Mouse (Mus musculus): ENCODE results near the gene Gm16451. TPM values are rescaled to one million over a fixed set of nuclear protein-coding genes. Genes with fewer than 3 reads are reported as not detected.

Gene Gm16451
- not detected for polyA plus RNA-seq (2014; fragmentation: Illumina TruSeq; extraction: RNeasy Lipid Tissue Mini Kit (QIAGEN cat#74804); ENCODE audit: low read depth, low replicate concordance)

DNA sequence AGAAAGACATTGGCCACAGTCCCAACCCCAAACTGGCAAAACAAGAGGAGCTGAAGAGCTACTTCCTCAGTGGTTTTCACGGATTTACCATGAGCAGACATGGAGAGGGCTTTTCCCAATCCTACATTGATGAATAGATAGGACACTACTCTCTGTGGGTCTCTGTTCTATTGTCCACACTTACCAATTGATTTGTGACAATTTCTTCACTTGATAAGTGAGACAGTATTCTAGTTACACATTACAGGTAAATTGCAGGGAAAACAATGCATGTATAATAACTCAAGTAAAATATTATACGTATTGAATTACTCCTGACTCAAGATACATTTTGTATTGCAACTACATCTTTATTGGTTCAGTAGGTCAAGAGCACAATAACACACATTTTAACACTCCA, at the start of gene Gm16451:
Gene Gm16451 (minus strand): TSS at position 101 of the 400 bp plus-strand sequence.

GRCm38 (mm10) chr7:22163935-22164334, 45.9 kb upstream of the Gm16451 start, which contains the start of gene Vmn1r142:
Gene Vmn1r142, minus strand, starts transcription at chr7:22164035.

DNA sequence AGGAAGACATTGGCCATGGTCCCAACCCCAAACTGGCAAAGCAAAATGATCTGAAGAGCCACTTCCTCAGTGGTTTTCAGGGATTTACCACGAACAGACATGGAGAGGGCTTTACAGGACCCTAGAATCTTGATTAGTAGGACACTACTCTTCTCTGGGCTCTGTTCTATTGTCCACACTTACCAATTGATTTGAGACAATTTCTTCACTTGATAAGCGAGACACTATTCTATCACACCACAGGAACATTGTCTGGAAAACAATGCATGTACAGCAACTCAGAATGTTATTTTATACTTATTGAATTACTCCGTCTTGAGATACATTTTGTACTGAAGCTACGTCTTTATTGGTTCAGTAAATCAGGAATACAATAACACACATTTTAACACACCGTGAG, 16.6 kb upstream of the Gm16451 start, which contains the start of gene Gm10666:
Gene Gm10666 (minus strand): TSS at position 101 of the 400 bp plus-strand sequence.

GRCm38 (mm10) chr7:22068757-22069156, 49.3 kb downstream of the Gm16451 start, which contains the start of gene Vmn1r139:
Gene Vmn1r139, plus strand, starts transcription at chr7:22069057.

Other genes starting within 250 kb of the Gm16451 start
- not detected for gene Gm5891, start 197.0 kb downstream of the Gm16451 start, polyA plus RNA-seq (2014; fragmentation: Illumina TruSeq; extraction: RNeasy Lipid Tissue Mini Kit (QIAGEN cat#74804); ENCODE audit: low read depth, low replicate concordance)
- not detected for gene Vmn1r137, start 123.7 kb downstream of the Gm16451 start, polyA plus RNA-seq (2014; fragmentation: Illumina TruSeq; extraction: RNeasy Lipid Tissue Mini Kit (QIAGEN cat#74804); ENCODE audit: low read depth, low replicate concordance)
- not detected for gene Vmn1r138, start 89.3 kb downstream of the Gm16451 start, polyA plus RNA-seq (2014; fragmentation: Illumina TruSeq; extraction: RNeasy Lipid Tissue Mini Kit (QIAGEN cat#74804); ENCODE audit: low read depth, low replicate concordance)
- not detected for gene Gm6176, start 61.9 kb downstream of the Gm16451 start, polyA plus RNA-seq (2014; fragmentation: Illumina TruSeq; extraction: RNeasy Lipid Tissue Mini Kit (QIAGEN cat#74804); ENCODE audit: low read depth, low replicate concordance)
- not detected for gene Vmn1r139, start 49.2 kb downstream of the Gm16451 start, polyA plus RNA-seq (2014; fragmentation: Illumina TruSeq; extraction: RNeasy Lipid Tissue Mini Kit (QIAGEN cat#74804); ENCODE audit: low read depth, low replicate concordance)
- gene Gm10666, start 16.5 kb upstream of the Gm16451 start, polyA plus RNA-seq (2014; fragmentation: Illumina TruSeq; extraction: RNeasy Lipid Tissue Mini Kit (QIAGEN cat#74804); ENCODE audit: low read depth, low replicate concordance) = not detected
- not detected for gene Vmn1r142, start 45.8 kb upstream of the Gm16451 start, polyA plus RNA-seq (2014; fragmentation: Illumina TruSeq; extraction: RNeasy Lipid Tissue Mini Kit (QIAGEN cat#74804); ENCODE audit: low read depth, low replicate concordance)
- not detected for gene Vmn1r143, start 71.1 kb upstream of the Gm16451 start, polyA plus RNA-seq (2014; fragmentation: Illumina TruSeq; extraction: RNeasy Lipid Tissue Mini Kit (QIAGEN cat#74804); ENCODE audit: low read depth, low replicate concordance)
- not detected for gene Gm8653, start 83.0 kb upstream of the Gm16451 start, polyA plus RNA-seq (2014; fragmentation: Illumina TruSeq; extraction: RNeasy Lipid Tissue Mini Kit (QIAGEN cat#74804); ENCODE audit: low read depth, low replicate concordance)
- not detected for gene Gm8453, start 111.2 kb upstream of the Gm16451 start, polyA plus RNA-seq (2014; fragmentation: Illumina TruSeq; extraction: RNeasy Lipid Tissue Mini Kit (QIAGEN cat#74804); ENCODE audit: low read depth, low replicate concordance)
- gene Gm4187, start 211.5 kb upstream of the Gm16451 start, polyA plus RNA-seq (2014; fragmentation: Illumina TruSeq; extraction: RNeasy Lipid Tissue Mini Kit (QIAGEN cat#74804); ENCODE audit: low read depth, low replicate concordance) = not detected